Mouse (Mus musculus) kidney, postnatal 36 days (tissue): ENCODE data around the gene Rab13.

ENCODE experiments used
- DNase-seq, 2 experiments: peaks; one replicate each; pipeline ENCODE4 v3.0.0; 2021 to 2022; ENCODE audit warnings: mixed read lengths in 2 of 2

Rab13 gene

GRCm38 (mm10) chr3:90213377-90213866 lies at the start of gene Rab13, which contains the start of gene Rps27:
Gene Rab13, plus strand, starts transcription at chr3:90213695.
Gene Rps27, minus strand, starts transcription at chr3:90213651.
- peak; percentile 88 to 95 for DNase-seq

GRCm38 (mm10) chr3:90179566-90179965 lies 33.9 kb upstream of the Rab13 start:
- no peak for DNase-seq

- DNase-seq = peak in 1 of 2 experiments; percentile 40
These were observed 29.9 kb upstream of the Rab13 start for GRCm38 (mm10) chr3:90183581-90183980.

GRCm38 (mm10) chr3:90190859-90191510 lies 22.5 kb upstream of the Rab13 start:
- DNase-seq = no peak

GRCm38 (mm10) chr3:90194759-90195158 lies 18.7 kb upstream of the Rab13 start:
- DNase-seq = no peak

- DNase-seq = no peak
These were observed 17.9 kb upstream of the Rab13 start for GRCm38 (mm10) chr3:90195644-90196043.

- no peak for DNase-seq
These were observed 15.9 kb upstream of the Rab13 start for GRCm38 (mm10) chr3:90197548-90197947.

- no peak for DNase-seq
These were observed 10.6 kb upstream of the Rab13 start for GRCm38 (mm10) chr3:90202884-90203283.

- no peak for DNase-seq
These were observed 9.9 kb upstream of the Rab13 start for GRCm38 (mm10) chr3:90203619-90204018.

GRCm38 (mm10) chr3:90204582-90204981 lies 8.9 kb upstream of the Rab13 start:
- DNase-seq = no peak

GRCm38 (mm10) chr3:90208662-90209061 lies 4.8 kb upstream of the Rab13 start:
- DNase-seq = no peak

GRCm38 (mm10) chr3:90209908-90210566 lies 3.5 kb upstream of the Rab13 start:
- DNase-seq = no peak

- DNase-seq = no peak
These were observed 1.8 kb upstream of the Rab13 start for GRCm38 (mm10) chr3:90211475-90212398.

GRCm38 (mm10) chr3:90212723-90213122 lies 772 bp upstream of the Rab13 start:
- DNase-seq = no peak

GRCm38 (mm10) chr3:90213956-90214684 lies 625 bp downstream of the Rab13 start:
- DNase-seq = peak; percentile 31 to 54

GRCm38 (mm10) chr3:90215825-90216380 lies 2.4 kb downstream of the Rab13 start:
- peak; percentile 30 to 34 for DNase-seq

GRCm38 (mm10) chr3:90220088-90220487 lies 6.6 kb downstream of the Rab13 start:
- peak; percentile 62 to 76 for DNase-seq

- DNase-seq = peak; percentile 88 to 90
These were observed 7.0 kb downstream of the Rab13 start for GRCm38 (mm10) chr3:90220531-90220951.

- no peak for DNase-seq
These were observed 7.6 kb downstream of the Rab13 start for GRCm38 (mm10) chr3:90221123-90221522.

GRCm38 (mm10) chr3:90222455-90222854 lies 9.0 kb downstream of the Rab13 start:
- DNase-seq = no peak

GRCm38 (mm10) chr3:90222941-90223340 lies 9.4 kb downstream of the Rab13 start:
- DNase-seq = no peak

GRCm38 (mm10) chr3:90224331-90224730 lies 10.8 kb downstream of the Rab13 start:
- DNase-seq = no peak
